Mouse (Mus musculus): ENCODE results near the gene Fam83g. TPM values are rescaled to one million over a fixed set of nuclear protein-coding genes. Genes with fewer than 3 reads are reported as not detected.

Gene Fam83g
- total RNA-seq, 2 experiments from 2014 or later: 0.28 to 0.33 TPM

- Histone ChIP-seq H3K4me3 (no peak overlapping the region), H3K27ac (no peak overlapping the region)
- DNase-seq: peak; percentile 10
- TF ChIP-seq CTCF (IDR thresholded peaks at IDR 0.05): no peak
- intact Hi-C loops (cut with DNase I): no loop called here
Measured at GRCm38 (mm10) chr11:61655649-61656048, 28.2 kb upstream of the Fam83g start.

- DNase-seq: no peak
- intact Hi-C loops (cut with DNase I): no loop called here
- H3K27ac ChIP-seq: no peak overlapping the region
- no peak overlapping the region for H3K4me3 ChIP-seq
- no peak for TF ChIP-seq CTCF (IDR thresholded peaks at IDR 0.05)
Measured at GRCm38 (mm10) chr11:61656148-61656850, 27.6 kb upstream of the Fam83g start.

GRCm38 (mm10) chr11:61657432-61657831, 26.5 kb upstream of the Fam83g start:
- DNase-seq: no peak
- intact Hi-C loops (cut with DNase I): no loop called here
- no peak for TF ChIP-seq CTCF (IDR thresholded peaks at IDR 0.05)
- Histone ChIP-seq H3K4me3 (no peak overlapping the region), H3K27ac (no peak overlapping the region)

GRCm38 (mm10) chr11:61658360-61658922, 25.4 kb upstream of the Fam83g start:
- peak overlapping the region; percentile 48 for H3K27ac ChIP-seq

GRCm38 (mm10) chr11:61659011-61659858, 24.7 kb upstream of the Fam83g start:
- intact Hi-C loops (cut with DNase I): no loop called here
- Histone ChIP-seq H3K4me3 (no peak overlapping the region; the same call in 1 of the 2 replicates), H3K27ac (peak overlapping the region; percentile 48)
- DNase-seq: peak; percentile 38
- no peak for TF ChIP-seq CTCF (IDR thresholded peaks at IDR 0.05)

More at GRCm38 (mm10) chr11:61658360-61658922, 25.4 kb upstream of the Fam83g start:
- 0 out of 2 replicates have a peak overlapping the region, but pooled peaks have one; percentile 7 for H3K4me3 ChIP-seq
- no peak for TF ChIP-seq CTCF (IDR thresholded peaks at IDR 0.05)
- DNase-seq: no peak
- intact Hi-C loops (cut with DNase I): no loop called here

- DNase-seq: no peak
- no peak overlapping the region for H3K27ac ChIP-seq
- no peak for TF ChIP-seq CTCF (IDR thresholded peaks at IDR 0.05)
- no peak overlapping the region for H3K4me3 ChIP-seq
- intact Hi-C loops (cut with DNase I): no loop called here
Measured at GRCm38 (mm10) chr11:61660001-61660400, 23.9 kb upstream of the Fam83g start.

- no peak overlapping the region for H3K27ac ChIP-seq
- H3K4me3 ChIP-seq: no peak overlapping the region
- intact Hi-C loops (cut with DNase I): no loop called here
- no peak for TF ChIP-seq CTCF (IDR thresholded peaks at IDR 0.05)
- DNase-seq: no peak
Measured at GRCm38 (mm10) chr11:61660806-61661392, 23.0 kb upstream of the Fam83g start.

- Histone ChIP-seq H3K27ac (no peak overlapping the region), H3K4me3 (no peak overlapping the region)
- no peak for TF ChIP-seq CTCF (IDR thresholded peaks at IDR 0.05)
- intact Hi-C loops (cut with DNase I): no loop called here
- DNase-seq: no peak
Measured at GRCm38 (mm10) chr11:61662189-61662588, 21.7 kb upstream of the Fam83g start.

GRCm38 (mm10) chr11:61665401-61665800, 18.5 kb upstream of the Fam83g start:
- Histone ChIP-seq H3K27ac (no peak overlapping the region), H3K4me3 (no peak overlapping the region)
- no peak for TF ChIP-seq CTCF (IDR thresholded peaks at IDR 0.05)
- no peak for DNase-seq
- intact Hi-C loops (cut with DNase I): no loop called here

- peak; percentile 58 for DNase-seq
- peak; percentile 87 for TF ChIP-seq CTCF (IDR thresholded peaks at IDR 0.05)
- intact Hi-C loops (cut with DNase I): loop anchor here (1.0 kb wide), 1 partner anchor 48 kb away; no protein-coding TSS in a partner anchor
- Histone ChIP-seq H3K27ac (no peak overlapping the region), H3K4me3 (no peak overlapping the region)
Measured at GRCm38 (mm10) chr11:61665991-61666799, 17.7 kb upstream of the Fam83g start.

GRCm38 (mm10) chr11:61667248-61667647, 16.6 kb upstream of the Fam83g start:
- Histone ChIP-seq H3K4me3 (no peak overlapping the region), H3K27ac (no peak overlapping the region)
- DNase-seq: no peak
- no peak for TF ChIP-seq CTCF (IDR thresholded peaks at IDR 0.05)
- intact Hi-C loops (cut with DNase I): no loop called here

- Histone ChIP-seq H3K4me3 (no peak overlapping the region), H3K27ac (no peak overlapping the region)
- intact Hi-C loops (cut with DNase I): no loop called here
- no peak for TF ChIP-seq CTCF (IDR thresholded peaks at IDR 0.05)
- DNase-seq: no peak
Measured at GRCm38 (mm10) chr11:61667782-61668181, 16.1 kb upstream of the Fam83g start.

Data from gastrocnemius, adult 2 months (tissue).